Mouse (Mus musculus): ENCODE measurements around the gene Ilvbl.

- TF ChIP-seq GATA1 (IDR thresholded peaks at IDR 0.05; ENCODE audit: borderline replicate concordance, low read length) (no peak), FLI1 (IDR thresholded peaks at IDR 0.05; ENCODE audit: low read length) (no peak)
Observed at GRCm38 (mm10) chr10:78569191-78569590, 5.0 kb upstream of the Ilvbl start.

All from megakaryocyte, embryonic 14.5 days (primary cell).